Mouse (Mus musculus) T-helper 2 cell (primary cell): ENCODE measurements at regions not wholly inside any gene's neighbourhood (a gene's known extent, or its start where the extent isn't known, plus 50 kb on each side); places are given as distances from the start of the nearest gene placed in this dataset.

Source experiments
- in situ Hi-C: fragments of 300-600 bp; cut with MboI, MseI; formaldehyde crosslinking; loops from one replicate; pipeline ENCODE4 v1.15.1; 2025; ENCODE audit warnings: high pct_unique_total_duplicates

GRCm38 (mm10) chr5:139598715-139599114, 55.4 kb downstream of the Uncx start:
- in situ Hi-C loops: no loop called here

- in situ Hi-C loops: no loop called here
Measured at GRCm38 (mm10) chr5:139599191-139599937, 56.1 kb downstream of the Uncx start.

GRCm38 (mm10) chr5:139600213-139600612, 56.9 kb downstream of the Uncx start:
- in situ Hi-C loops: no loop called here

- in situ Hi-C loops: no loop called here
Measured at GRCm38 (mm10) chr5:139602860-139603259, 59.6 kb downstream of the Uncx start.

GRCm38 (mm10) chr5:139603535-139603934, 60.2 kb downstream of the Uncx start:
- in situ Hi-C loops: no loop called here

GRCm38 (mm10) chr5:139604327-139604726, 61.0 kb downstream of the Uncx start:
- in situ Hi-C loops: no loop called here

- in situ Hi-C loops: no loop called here
Measured at GRCm38 (mm10) chr5:139610610-139611520, 67.6 kb downstream of the Uncx start.

- in situ Hi-C loops: no loop called here
Measured at GRCm38 (mm10) chr5:139612224-139612623, 68.9 kb downstream of the Uncx start.

GRCm38 (mm10) chr5:139612676-139613075, 69.4 kb downstream of the Uncx start:
- in situ Hi-C loops: no loop called here

GRCm38 (mm10) chr5:139613601-139614000, 70.3 kb downstream of the Uncx start:
- in situ Hi-C loops: no loop called here

GRCm38 (mm10) chr5:139619301-139620161, 76.2 kb downstream of the Uncx start:
- in situ Hi-C loops: loop anchor here (5.0 kb wide), 1 partner anchor 497 kb away; no protein-coding TSS in a partner anchor

GRCm38 (mm10) chr5:139625871-139626460, 82.7 kb downstream of the Uncx start:
- in situ Hi-C loops: no loop called here

- in situ Hi-C loops: no loop called here
Measured at GRCm38 (mm10) chr5:139627552-139627951, 84.3 kb downstream of the Uncx start.

- in situ Hi-C loops: no loop called here
Measured at GRCm38 (mm10) chr5:139637028-139637427, 93.7 kb downstream of the Uncx start.

GRCm38 (mm10) chr5:139640652-139641612, 95.2 kb downstream of the Micall2 start:
- in situ Hi-C loops: no loop called here

GRCm38 (mm10) chr5:139644816-139645215, 91.3 kb downstream of the Micall2 start:
- in situ Hi-C loops: no loop called here

- in situ Hi-C loops: no loop called here
Measured at GRCm38 (mm10) chr5:139651041-139651440, 85.1 kb downstream of the Micall2 start.
